In genomic region chr7:130173914-130174313, GRCm38 (mm10) we compare ENCODE assay signal across 13 mouse cellular contexts.
DNase-seq lines count a peak whose midpoint lies in the region; ATAC-seq and TF ChIP-seq lines count a peak whose summit lies in the region.
"Had no signal": no experiment of that assay in that cellular context is flagged by ENCODE, and none has a peak within 500 bp of the region (broad histone marks: within the 10 kb centered on the region; RNA-seq: fewer than 3 reads in every experiment).

No protein-coding gene starts in this region.

- no peak overlapping the region for H3K9ac ChIP-seq in heart, embryonic 13.5 days
- no peak overlapping the region for H3K9ac ChIP-seq in lung, embryonic 14.5 days
- no peak overlapping the region for H3K9ac ChIP-seq in midbrain, embryonic 11.5 days (ENCODE audit: low read length)
- H3K9ac ChIP-seq: midbrain, embryonic 12.5 days had no signal

- peak overlapping the region; percentile 21; the same call in 1 of the 2 replicates for H3K27ac ChIP-seq in heart, embryonic 13.5 days (replicated peaks)
- H3K27ac ChIP-seq in lung, embryonic 14.5 days (ENCODE audit: low read depth) = peak overlapping the region; percentile 80
- no peak overlapping the region for H3K27ac ChIP-seq in limb, embryonic 10.5 days
- H3K27ac ChIP-seq in midbrain, embryonic 11.5 days (ENCODE audit: low read depth, low read length) = no peak overlapping the region
- H3K27ac ChIP-seq: forebrain, embryonic 10.5 days; midbrain, embryonic 12.5 days had no signal

- 0 out of 2 replicates have a peak, but pooled peaks have one; percentile 1 for TF ChIP-seq CTCF in lung, embryonic 14.5 days (IDR thresholded peaks at IDR 0.05; ENCODE audit: low read depth)
- no peak for TF ChIP-seq CTCF in lung, adult 2 months (IDR thresholded peaks at IDR 0.05; ENCODE audit: insufficient read depth, low read length)

- H3K9me3 ChIP-seq in heart, embryonic 13.5 days = no peaks in the 10 kb centered on the region
- H3K9me3 ChIP-seq in lung, embryonic 14.5 days (ENCODE audit: low read depth, low read length) = no peaks in the 10 kb centered on the region
- H3K9me3 ChIP-seq in limb, embryonic 10.5 days (replicated peaks) = no peaks in the 10 kb centered on the region
- H3K9me3 ChIP-seq in midbrain, embryonic 11.5 days (ENCODE audit: control insufficient read depth, low read length) = no peaks in the 10 kb centered on the region
- H3K9me3 ChIP-seq: forebrain, embryonic 10.5 days; midbrain, embryonic 12.5 days had no signal

- peaks cover 47% of the 10 kb centered on the region for H3K36me3 ChIP-seq in heart, embryonic 13.5 days
- peaks cover 89% of the 10 kb centered on the region for H3K36me3 ChIP-seq in lung, embryonic 14.5 days (ENCODE audit: insufficient read depth)
- peaks cover 81% of the 10 kb centered on the region for H3K36me3 ChIP-seq in limb, embryonic 10.5 days
- peaks cover 16% of the 10 kb centered on the region for H3K36me3 ChIP-seq in midbrain, embryonic 11.5 days (ENCODE audit: control insufficient read depth, insufficient read depth, low read length)

- 52% methylated on average over 5 of the region's 5 CpGs for WGBS in heart, embryonic 13.5 days
- WGBS in lung, embryonic 14.5 days = 29% methylated on average over 5 of the region's 5 CpGs
- 50% methylated on average over 5 of the region's 5 CpGs for WGBS in lung, adult 2 months
- 96% methylated on average over 5 of the region's 5 CpGs for WGBS in limb, embryonic 10.5 days
- WGBS in midbrain, embryonic 11.5 days = 89% methylated on average over 5 of the region's 5 CpGs

- H3K4me3 ChIP-seq in heart, embryonic 13.5 days = no peak overlapping the region
- H3K4me3 ChIP-seq in lung, embryonic 14.5 days (ENCODE audit: low read depth, low read length) = no peak overlapping the region
- no peak overlapping the region for H3K4me3 ChIP-seq in lung, adult 2 months (replicated peaks; ENCODE audit: extremely low read depth, low read depth, low read length)
- no peak overlapping the region for H3K4me3 ChIP-seq in limb, embryonic 10.5 days
- no peak overlapping the region for H3K4me3 ChIP-seq in midbrain, embryonic 11.5 days (ENCODE audit: low read depth, low read length)
- H3K4me3 ChIP-seq: forebrain, embryonic 10.5 days; midbrain, embryonic 12.5 days had no signal

- no peak for DNase-seq in heart, adult 8-10 months (ENCODE audit: low spot score)
- DNase-seq in lung, embryonic 14.5 days = peak; percentile 91
- DNase-seq in lung, adult 2 months = no peak
- peak; percentile 14 for DNase-seq in limb, embryonic 10.5 days (ENCODE audit: low spot score)
- DNase-seq in testis, postnatal 10 days (ENCODE audit: low spot score) = peak; percentile 63
- no peak for DNase-seq in thymus, postnatal 14 days
- DNase-seq in midbrain, embryonic 11.5 days (ENCODE audit: low spot score, missing footprints) = no peak
- DNase-seq: cerebellum, adult 11 months; heart, adult 11 months had no signal

- H3K27me3 ChIP-seq in heart, embryonic 13.5 days (replicated peaks) = no peaks in the 10 kb centered on the region
- no peaks in the 10 kb centered on the region for H3K27me3 ChIP-seq in lung, embryonic 14.5 days (ENCODE audit: insufficient read depth, low read length)
- H3K27me3 ChIP-seq in limb, embryonic 10.5 days (ENCODE audit: low read depth, poor library complexity, severe bottlenecking) = no peaks in the 10 kb centered on the region
- no peaks in the 10 kb centered on the region for H3K27me3 ChIP-seq in midbrain, embryonic 11.5 days (ENCODE audit: control insufficient read depth, insufficient read depth, low read length)

- H3K4me2 ChIP-seq in heart, embryonic 13.5 days = no peak overlapping the region
- H3K4me2 ChIP-seq in lung, embryonic 14.5 days = 0 out of 2 replicates have a peak overlapping the region, but pooled peaks have one; percentile 0
- H3K4me2 ChIP-seq in midbrain, embryonic 11.5 days = no peak overlapping the region
- H3K4me2 ChIP-seq: midbrain, embryonic 12.5 days had no signal

- TF ChIP-seq POLR2A in lung, adult 2 months (IDR thresholded peaks at IDR 0.05; ENCODE audit: borderline replicate concordance, extremely low read depth, low read depth, low read length) = no peak

- ATAC-seq in heart, embryonic 13.5 days (ENCODE audit: extremely low read depth, insufficient number of reproducible peaks, low FRiP score, low TSS enrichment) = no peak
- peak; percentile 76 for ATAC-seq in lung, embryonic 14.5 days (ENCODE audit: insufficient read depth)
- no peak for ATAC-seq in midbrain, embryonic 11.5 days (ENCODE audit: low FRiP score)
- ATAC-seq: inflammation-experienced regulatory T-cells, adult 6 months had no signal

- H3K4me1 ChIP-seq in heart, embryonic 13.5 days = peaks cover 40% of the 10 kb centered on the region
- H3K4me1 ChIP-seq in lung, embryonic 14.5 days (ENCODE audit: insufficient read depth) = peaks cover 35% of the 10 kb centered on the region
- peaks cover 3% of the 10 kb centered on the region for H3K4me1 ChIP-seq in lung, adult 2 months (ENCODE audit: control insufficient read depth, insufficient read depth, low read length)
- H3K4me1 ChIP-seq in limb, embryonic 10.5 days = peaks cover 12% of the 10 kb centered on the region
- no peaks in the 10 kb centered on the region; the same call in 1 of the 2 replicates for H3K4me1 ChIP-seq in midbrain, embryonic 11.5 days (ENCODE audit: control insufficient read depth, insufficient read depth, low read length)

Comparison
In these comparisons a context has a peak if more than half of its experiments do, and no peak if none do; other contexts are left out.
1. DNase-seq: peak in lung, embryonic 14.5 days (single experiment), limb, embryonic 10.5 days (single experiment) and testis, postnatal 10 days (single experiment); none in heart, adult 8-10 months (single experiment), lung, adult 2 months (single experiment), thymus, postnatal 14 days (single experiment) and midbrain, embryonic 11.5 days (single experiment).
2. H3K27ac ChIP-seq: peak in heart, embryonic 13.5 days (single experiment) and lung, embryonic 14.5 days (single experiment); none in limb, embryonic 10.5 days (single experiment) and midbrain, embryonic 11.5 days (single experiment).